Mouse (Mus musculus) midbrain, embryonic 15.5 days (tissue): ENCODE results near the gene Prm1. TPM values are rescaled to one million over a fixed set of nuclear protein-coding genes. Genes with fewer than 3 reads are reported as not detected.
"Not testable (repeated sequence)": the region's sequence is repeated elsewhere in the genome, so short reads cannot be mapped to it uniquely, and the experiment has no call there.

Experiments
- ATAC-seq: fragments of 200-750 bp; cut with Nextera tagmentation; replicated peaks from 2 replicates; pipeline ENCODE4 v1.8.0; 2017; ENCODE audit warnings: moderate TSS enrichment
- H3K27ac ChIP-seq: fragments of 300-500 bp; sonication (generic); 2 replicates; pipeline ENCODE4 v1.5.1; 2015; ENCODE audit warnings: mild to moderate bottlenecking, inconsistent platforms
- H3K27me3 ChIP-seq: fragments of 300-500 bp; sonication (generic); replicated peaks from 2 replicates; pipeline ENCODE4 v1.6.1; 2015; ENCODE audit warnings: inconsistent platforms
- H3K36me3 ChIP-seq: fragments of 300-500 bp; sonication (generic); replicated peaks from 2 replicates; pipeline ENCODE4 v1.6.1; 2015; ENCODE audit warnings: inconsistent platforms
- H3K4me1 ChIP-seq: fragments of 300-500 bp; sonication (generic); 2 replicates; pipeline ENCODE4 v1.6.1; 2015; ENCODE audit warnings: inconsistent platforms
- H3K4me2 ChIP-seq: fragments of 300-500 bp; sonication (generic); 2 replicates; pipeline ENCODE4 v1.6.1; 2015; ENCODE audit warnings: inconsistent platforms, mild to moderate bottlenecking, moderate library complexity
- H3K4me3 ChIP-seq: fragments of 300-500 bp; sonication (generic); 2 replicates; pipeline ENCODE4 v1.5.1; 2015; ENCODE audit warnings: mild to moderate bottlenecking, inconsistent platforms
- H3K9ac ChIP-seq: fragments of 300-500 bp; sonication (generic); 2 replicates; pipeline ENCODE4 v1.6.1; 2015; ENCODE audit warnings: mild to moderate bottlenecking, inconsistent platforms
- H3K9me3 ChIP-seq: fragments of 300-500 bp; sonication (generic); 2 replicates; pipeline ENCODE4 v1.6.1; 2016; ENCODE audit warnings: inconsistent platforms
- WGBS: fragments of 180-500 bp; shearing (Covaris S2); methylation state at CpG from one replicate; pipeline ENCODE4 v1.1.7; 2015; ENCODE audit warnings: mixed read lengths; 5-methylcytosine and 5-hydroxymethylcytosine counted together
- polyA plus RNA-seq: library from polyadenylated mRNA; unstranded; fragments of >200 nt; fragmentation: Nextera tagmentation; extraction: Ambion mirVana; gene quantifications from 2 replicates; pipeline ENCODE4 v1.2.1, GENCODE M21; 2015

The Prm1 gene
- polyA plus RNA-seq, result 0.41 and 0.42 TPM in 2 replicates

DNA sequence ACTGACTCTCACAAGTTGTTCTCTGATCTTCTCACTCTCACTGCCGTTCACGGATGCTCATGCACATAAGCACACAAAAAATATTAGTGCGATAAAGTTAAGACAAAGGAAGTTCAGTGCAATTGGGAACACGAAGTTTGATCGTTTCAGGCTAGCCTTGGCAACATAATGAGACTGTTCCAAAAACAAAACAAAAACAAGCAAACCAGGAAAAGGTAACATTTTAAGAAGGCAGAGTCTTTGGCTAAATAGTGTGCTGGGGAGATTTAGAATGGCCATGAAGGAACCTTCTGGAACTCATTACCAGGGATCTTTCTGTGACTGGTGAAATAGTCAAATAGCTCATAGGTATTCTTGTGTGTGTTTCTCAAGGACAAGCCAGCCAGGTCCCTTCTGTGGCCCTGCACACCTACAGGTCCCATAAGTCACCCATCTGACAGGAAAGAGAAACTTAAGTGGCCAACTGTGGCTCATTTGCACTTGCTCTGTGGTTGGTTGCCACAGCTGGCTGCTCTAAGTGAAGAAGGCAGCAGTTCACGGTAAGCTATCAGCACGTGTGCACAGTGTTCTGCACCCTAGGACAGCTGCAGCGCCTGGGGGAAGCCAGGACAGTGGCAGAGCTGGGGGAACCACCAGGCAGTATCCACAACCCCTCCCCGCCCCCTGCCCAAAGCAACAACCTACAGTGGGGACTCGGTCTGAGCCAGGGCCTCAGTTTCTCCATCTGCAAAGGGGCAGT is at the start of gene Prm1:
Gene Prm1 (minus strand): TSS at position 51 of the 739 bp plus-strand sequence.
- Histone ChIP-seq H3K4me2 (no peak within 1 kb of the TSS), H3K9ac (no peak within 1 kb of the TSS), H3K27ac (no peak within 1 kb of the TSS), H3K9me3 (no peaks in the 10 kb centered on the region), H3K27me3 (no peaks in the 10 kb centered on the region), H3K36me3 (no peaks in the 10 kb centered on the region), H3K4me3 (no peak within 1 kb of the TSS), H3K4me1 (no peaks in the 10 kb centered on the region)
- ATAC-seq, result no peak
- WGBS, result 84% methylated on average over 10 of the region's 10 CpGs

DNA sequence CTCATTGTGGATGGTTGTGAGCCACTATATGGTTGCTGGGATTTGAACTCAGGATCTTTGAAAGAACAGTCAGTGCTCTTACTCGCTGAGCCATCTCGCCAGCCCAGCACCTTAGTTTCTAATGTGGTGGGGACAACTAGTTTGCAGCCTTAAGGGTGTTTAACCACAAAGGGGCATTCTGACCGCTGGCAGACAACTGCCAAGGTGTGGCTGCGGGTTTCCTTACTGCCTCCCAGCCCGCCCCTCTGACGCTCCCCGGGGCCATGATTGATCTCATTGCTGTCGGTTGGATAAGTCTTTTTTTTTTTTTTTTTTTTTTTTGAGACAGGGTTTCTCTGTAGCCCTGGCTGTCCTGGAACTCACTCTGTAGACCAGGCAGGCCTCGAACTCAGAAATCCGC is 46.6 kb upstream of the Prm1 start:
- H3K9me3 ChIP-seq, H3K4me1 ChIP-seq, H3K9ac ChIP-seq, H3K36me3 ChIP-seq, H3K4me3 ChIP-seq, ATAC-seq, H3K27ac ChIP-seq, H3K27me3 ChIP-seq, H3K4me2 ChIP-seq: not testable (repeated sequence)
- WGBS, result 92% methylated on average over 10 of the region's 10 CpGs

DNA sequence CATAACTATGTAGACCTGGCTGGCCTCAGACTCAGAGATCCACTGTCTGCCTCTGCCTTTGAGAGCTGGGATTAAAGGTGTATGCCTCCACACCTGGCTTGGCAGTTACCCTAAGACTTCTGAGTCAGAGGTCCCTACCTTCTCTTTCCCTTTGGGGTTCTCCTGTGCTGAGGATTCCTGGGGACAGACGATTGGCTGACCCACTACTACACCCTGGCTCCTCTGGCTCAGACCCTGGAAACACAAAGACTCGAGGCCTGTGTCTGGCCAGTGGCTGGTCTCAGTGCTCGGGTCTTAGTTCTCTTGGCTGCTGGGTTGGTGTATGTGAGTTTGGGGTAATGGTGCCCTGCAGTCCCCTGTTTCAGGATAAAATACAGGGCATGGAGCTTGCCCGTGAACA is 45.3 kb upstream of the Prm1 start:
- no peak overlapping the region for H3K27ac ChIP-seq
- no peaks in the 10 kb centered on the region for H3K36me3 ChIP-seq
- no peaks in the 10 kb centered on the region for H3K27me3 ChIP-seq
- WGBS, result 33% methylated on average over 4 of the region's 4 CpGs
- no peak overlapping the region for H3K4me3 ChIP-seq
- no peak for ATAC-seq
- no peak overlapping the region for H3K9ac ChIP-seq
- no peaks in the 10 kb centered on the region for H3K9me3 ChIP-seq
- no peak overlapping the region for H3K4me2 ChIP-seq
- H3K4me1 ChIP-seq, result no peaks in the 10 kb centered on the region

DNA sequence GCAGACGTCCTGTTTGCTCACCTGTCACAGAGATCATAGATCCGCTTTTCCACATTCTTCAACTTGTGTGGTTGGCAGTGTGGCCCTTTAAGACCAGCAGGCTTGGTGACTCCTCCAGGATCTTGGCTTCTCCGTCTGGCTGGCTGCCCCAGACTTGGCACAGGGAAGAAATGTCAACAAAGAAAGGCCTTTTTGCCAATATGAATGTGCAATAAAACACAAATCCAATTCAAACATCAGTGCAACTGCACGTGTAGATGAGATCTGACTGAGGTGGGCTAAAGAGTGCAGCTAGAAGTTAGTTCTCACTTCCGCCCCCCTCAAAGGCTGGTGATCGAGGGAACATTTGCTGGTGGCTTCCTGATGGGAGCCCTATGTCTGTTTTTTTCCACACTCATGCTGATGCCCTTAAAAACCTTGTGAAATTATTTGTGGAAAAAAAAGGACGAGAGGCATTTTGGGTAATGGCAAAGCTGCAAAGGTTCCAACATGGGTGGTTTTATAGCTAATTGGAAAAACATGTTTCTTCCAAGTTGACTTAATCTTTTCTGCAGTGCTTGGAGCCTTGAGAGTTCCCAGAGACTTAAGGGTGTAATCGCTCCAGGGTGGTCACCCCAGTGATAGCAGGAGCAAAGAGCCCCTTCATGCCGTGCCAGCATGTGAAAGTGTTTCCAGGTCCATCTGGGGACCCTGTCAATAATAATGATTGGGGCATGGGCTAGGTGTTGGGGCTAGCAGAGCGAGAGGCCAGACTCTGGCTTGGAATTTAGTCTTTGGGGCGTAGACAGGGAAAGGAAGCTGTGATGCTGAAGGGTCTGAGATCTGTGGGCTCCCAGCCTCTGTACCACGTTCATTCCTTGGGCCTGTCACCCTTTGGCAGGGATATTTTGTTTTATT is 44.6 kb upstream of the Prm1 start:
- no peak for ATAC-seq
- Histone ChIP-seq H3K4me3 (no peak overlapping the region), H3K27ac (no peak overlapping the region), H3K9ac (no peak overlapping the region), H3K4me1 (no peaks in the 10 kb centered on the region), H3K27me3 (no peaks in the 10 kb centered on the region), H3K9me3 (no peaks in the 10 kb centered on the region), H3K4me2 (no peak overlapping the region), H3K36me3 (no peaks in the 10 kb centered on the region)
- 73% methylated on average over 12 of the region's 12 CpGs for WGBS

DNA sequence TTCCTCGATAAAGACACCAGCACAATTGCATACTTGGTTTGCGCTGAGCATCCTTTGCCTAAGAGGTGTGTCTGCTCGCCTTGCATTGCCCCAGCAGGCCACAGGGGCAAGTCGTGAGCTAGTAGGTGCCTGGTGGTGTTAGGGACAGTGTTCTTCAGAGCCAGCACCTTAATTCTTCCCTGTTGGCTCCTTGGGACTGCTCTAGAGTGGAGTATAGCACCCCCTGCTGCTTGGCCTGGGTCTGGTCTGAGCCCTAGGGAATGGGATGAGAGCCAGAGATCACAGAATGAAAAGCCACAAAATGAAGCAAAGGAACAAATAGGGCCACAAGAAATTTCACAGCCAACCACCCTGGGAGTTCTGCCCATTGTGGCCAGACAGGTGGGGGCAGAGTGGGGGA is 40.9 kb upstream of the Prm1 start:
- no peaks in the 10 kb centered on the region for H3K36me3 ChIP-seq
- no peak overlapping the region for H3K9ac ChIP-seq
- no peak overlapping the region for H3K4me2 ChIP-seq
- H3K4me3 ChIP-seq, result no peak overlapping the region
- no peaks in the 10 kb centered on the region for H3K27me3 ChIP-seq
- H3K4me1 ChIP-seq, result peaks cover 10% of the 10 kb centered on the region
- ATAC-seq, result no peak
- 61% methylated on average over 4 of the region's 4 CpGs for WGBS
- H3K9me3 ChIP-seq, result no peaks in the 10 kb centered on the region
- no peak overlapping the region for H3K27ac ChIP-seq

DNA sequence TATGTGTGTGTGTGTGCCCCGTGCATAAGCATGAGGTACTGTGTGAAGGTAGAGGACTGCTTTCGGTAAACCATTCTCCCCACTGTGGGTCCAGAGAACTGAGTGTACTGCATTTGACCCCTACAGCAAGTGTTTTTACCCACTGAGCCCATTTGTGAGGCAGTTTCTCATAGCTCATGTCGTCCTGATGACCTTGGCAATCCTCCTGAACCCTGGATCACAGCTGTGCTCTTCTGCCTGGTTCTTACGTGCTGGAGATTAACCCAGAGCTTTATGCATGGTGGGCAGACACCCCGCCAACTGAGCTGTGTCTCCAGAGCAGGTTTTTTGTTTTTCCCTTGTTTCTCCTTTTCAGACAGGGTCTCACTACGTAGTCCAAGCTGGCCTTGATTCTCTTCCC is 40.3 kb upstream of the Prm1 start:
- no peak overlapping the region for H3K4me2 ChIP-seq
- no peak overlapping the region for H3K9ac ChIP-seq
- 80% methylated on average over 6 of the region's 6 CpGs for WGBS
- H3K27ac ChIP-seq, result no peak overlapping the region
- no peaks in the 10 kb centered on the region for H3K9me3 ChIP-seq
- H3K4me1 ChIP-seq, result peaks cover 10% of the 10 kb centered on the region
- ATAC-seq, result no peak
- no peak overlapping the region for H3K4me3 ChIP-seq
- H3K27me3 ChIP-seq, result no peaks in the 10 kb centered on the region
- H3K36me3 ChIP-seq, result no peaks in the 10 kb centered on the region

DNA sequence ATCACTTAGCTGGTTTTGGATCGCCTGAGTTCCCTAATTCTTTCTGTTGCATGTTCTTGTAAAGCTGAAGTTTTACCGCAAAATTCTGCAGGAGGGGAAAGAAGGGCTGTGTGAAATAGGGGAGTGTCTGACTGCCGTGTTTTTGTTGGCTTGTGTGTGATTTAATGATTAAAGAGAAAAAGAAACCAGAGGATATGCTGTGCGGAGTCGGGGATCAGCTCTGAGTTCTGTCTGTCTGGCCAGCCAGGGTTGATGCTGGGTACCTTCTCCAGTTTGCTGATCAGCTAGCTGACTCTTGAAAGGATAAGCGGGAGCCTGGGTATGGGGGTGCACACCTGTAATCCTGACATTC is 38.7 kb upstream of the Prm1 start:
- Histone ChIP-seq H3K27me3 (no peaks in the 10 kb centered on the region), H3K27ac (no peak overlapping the region), H3K4me3 (no peak overlapping the region), H3K36me3 (no peaks in the 10 kb centered on the region), H3K4me1 (peaks cover 10% of the 10 kb centered on the region), H3K9ac (no peak overlapping the region), H3K4me2 (peak overlapping the region; percentile 35; the same call in 1 of the 2 replicates), H3K9me3 (no peaks in the 10 kb centered on the region)
- 69% methylated on average over 6 of the region's 6 CpGs for WGBS
- ATAC-seq, result no peak

DNA sequence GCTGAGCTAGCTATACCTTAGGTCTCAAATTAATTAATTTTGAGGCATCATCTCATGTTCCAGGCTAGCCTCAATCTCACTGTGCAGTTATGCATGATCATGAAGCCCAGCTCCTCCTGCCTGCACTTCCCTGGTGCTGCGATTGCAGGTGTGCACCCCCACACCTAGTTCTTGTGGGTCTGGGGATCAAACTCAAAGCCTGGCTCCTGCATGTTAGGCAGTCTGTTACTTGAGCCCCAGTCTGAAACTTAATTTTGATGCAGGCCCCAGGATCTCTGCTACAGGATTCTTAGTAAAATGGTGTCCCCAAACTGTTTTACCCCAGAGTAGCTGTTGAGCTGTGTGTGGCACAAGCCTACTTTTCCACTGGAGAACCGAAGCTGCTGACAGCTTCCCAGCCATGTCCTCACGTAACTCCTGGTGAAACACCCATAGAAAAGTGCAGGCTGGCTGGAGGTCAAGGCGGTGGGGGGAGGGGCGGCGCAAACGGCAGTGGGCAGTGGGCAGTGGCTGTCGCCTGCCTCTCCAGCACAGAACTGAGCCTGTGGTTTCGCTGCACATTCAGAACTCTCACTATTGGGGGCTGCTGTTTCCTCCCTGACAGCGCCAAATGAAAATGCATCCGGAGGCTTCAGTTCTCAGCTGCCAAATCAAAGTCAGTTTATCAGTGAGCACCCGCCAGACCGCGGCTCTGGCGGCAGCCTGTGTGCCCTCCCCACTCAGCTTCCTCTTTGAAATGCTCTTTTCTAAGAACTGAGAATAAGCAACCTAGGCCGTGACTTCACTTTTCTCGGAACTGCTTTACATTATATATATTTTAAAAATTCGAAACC is 38.1 kb upstream of the Prm1 start:
- peak overlapping the region; percentile 35 for H3K4me2 ChIP-seq
- no peaks in the 10 kb centered on the region for H3K9me3 ChIP-seq
- H3K4me3 ChIP-seq, result no peak overlapping the region
- 24% methylated on average over 18 of the region's 18 CpGs for WGBS
- ATAC-seq, result no peak
- peaks cover 10% of the 10 kb centered on the region for H3K4me1 ChIP-seq
- H3K27me3 ChIP-seq, result no peaks in the 10 kb centered on the region
- no peak overlapping the region for H3K27ac ChIP-seq
- no peaks in the 10 kb centered on the region for H3K36me3 ChIP-seq
- no peak overlapping the region for H3K9ac ChIP-seq

DNA sequence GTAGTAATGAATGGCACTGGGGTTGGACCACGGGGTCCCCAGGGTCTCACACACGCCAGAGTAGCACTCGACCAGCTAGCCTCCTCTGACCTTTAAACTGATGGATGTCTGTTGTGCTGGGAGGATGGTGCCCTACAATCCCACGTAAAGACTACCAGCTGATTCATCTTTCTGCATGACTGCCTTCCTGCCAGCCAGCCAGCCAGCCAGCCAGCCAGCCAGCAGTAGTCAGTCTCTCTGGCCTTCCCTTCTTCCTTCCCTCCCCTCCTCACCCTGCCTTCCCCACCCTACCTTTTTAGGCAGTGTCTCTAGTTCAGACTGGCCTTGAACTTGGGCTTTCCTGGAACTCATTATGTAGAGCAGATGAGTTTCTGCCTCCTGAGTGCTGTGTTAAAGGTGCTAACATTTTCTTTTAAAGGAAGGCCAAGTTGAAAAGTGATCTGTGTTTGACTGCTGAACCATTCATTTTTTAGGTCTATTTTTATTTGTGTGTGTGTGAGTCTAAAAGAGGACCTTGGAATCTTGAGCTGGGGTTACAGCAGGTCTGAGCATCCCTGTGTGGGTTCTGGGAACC is 36.7 kb upstream of the Prm1 start:
- Histone ChIP-seq H3K4me1 (peaks cover 14% of the 10 kb centered on the region), H3K9ac (no peak overlapping the region), H3K36me3 (no peaks in the 10 kb centered on the region), H3K27ac (no peak overlapping the region), H3K9me3 (no peaks in the 10 kb centered on the region), H3K27me3 (no peaks in the 10 kb centered on the region), H3K4me2 (no peak overlapping the region), H3K4me3 (no peak overlapping the region)
- ATAC-seq, result no peak
- 68% methylated on average over 4 of the region's 4 CpGs for WGBS

DNA sequence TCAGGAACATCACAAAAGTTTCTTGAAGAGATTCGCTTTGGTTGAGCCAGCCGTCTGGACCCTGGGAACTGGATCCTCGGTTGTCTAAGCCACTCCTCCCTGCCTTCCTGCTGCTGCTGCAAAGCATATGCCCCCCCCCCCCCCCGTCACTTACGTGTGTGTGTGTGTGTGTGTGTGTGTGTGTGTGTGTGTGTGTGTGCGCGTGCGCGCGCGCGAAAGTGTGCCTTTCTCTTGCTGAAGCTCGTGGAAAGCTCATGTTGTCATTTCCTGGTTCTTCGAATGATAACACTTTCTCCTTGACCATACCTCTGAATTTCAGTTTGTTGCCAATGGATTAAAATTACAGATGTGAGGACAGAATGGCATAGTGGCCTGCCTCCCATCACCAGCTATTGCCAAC is 34.4 kb upstream of the Prm1 start:
- Histone ChIP-seq H3K4me3 (no peak overlapping the region), H3K27ac (no peak overlapping the region), H3K27me3 (no peaks in the 10 kb centered on the region), H3K36me3 (no peaks in the 10 kb centered on the region), H3K9ac (no peak overlapping the region), H3K4me1 (peaks cover 18% of the 10 kb centered on the region), H3K4me2 (no peak overlapping the region), H3K9me3 (no peaks in the 10 kb centered on the region)
- 89% methylated on average over 13 of the region's 14 CpGs for WGBS
- ATAC-seq, result no peak

DNA sequence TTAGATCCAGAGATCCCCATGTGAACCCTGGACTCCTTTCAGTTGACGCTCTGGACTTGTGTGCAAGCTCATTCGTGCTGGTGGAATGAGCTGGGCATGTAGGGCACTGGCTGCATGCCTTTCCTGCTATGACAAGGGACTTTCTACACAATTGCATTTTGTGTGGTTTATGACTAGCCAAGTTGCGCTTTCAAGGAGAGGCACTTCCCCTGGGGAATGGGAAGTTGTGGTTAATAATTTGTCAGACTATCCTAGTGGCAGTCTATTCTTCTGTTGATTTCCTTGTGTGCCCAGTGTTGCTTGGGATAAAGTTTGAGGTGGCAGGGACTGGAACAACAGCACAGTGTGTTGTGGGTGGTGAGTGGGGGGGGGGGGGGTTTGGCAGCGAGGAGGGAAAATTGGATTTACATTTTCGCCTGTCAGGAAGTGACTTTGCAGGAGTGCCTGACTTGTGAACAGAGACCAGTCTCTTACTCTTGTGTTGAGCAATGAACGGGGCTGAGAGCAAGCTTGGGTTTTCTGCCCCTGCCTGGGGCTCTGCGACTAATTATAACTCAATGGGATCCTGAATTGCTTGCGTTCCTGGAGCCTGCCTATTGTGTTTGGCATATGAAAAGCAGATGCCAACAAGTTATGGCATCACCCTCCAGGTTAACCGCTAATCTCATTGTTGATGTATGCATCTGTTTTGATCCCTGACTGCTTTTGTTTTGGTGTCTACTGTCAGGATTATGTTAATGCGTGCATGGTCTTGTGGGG is 33.0 kb upstream of the Prm1 start:
- no peak overlapping the region for H3K9ac ChIP-seq
- no peaks in the 10 kb centered on the region for H3K36me3 ChIP-seq
- no peak overlapping the region for H3K4me2 ChIP-seq
- H3K27me3 ChIP-seq, result 0 out of 2 replicates have a peak, but pooled peaks cover 5% of the 10 kb centered on the region
- H3K27ac ChIP-seq, result no peak overlapping the region
- H3K9me3 ChIP-seq, result no peaks in the 10 kb centered on the region
- H3K4me1 ChIP-seq, result peaks cover 16% of the 10 kb centered on the region
- no peak for ATAC-seq
- H3K4me3 ChIP-seq, result no peak overlapping the region
- WGBS, result 37% methylated on average over 10 of the region's 10 CpGs
